Mouse (Mus musculus) midbrain, embryonic 16.5 days (tissue): ENCODE measurements at regions not wholly inside any gene's neighbourhood (a gene's known extent, or its start where the extent isn't known, plus 50 kb on each side); places are given as distances from the start of the nearest gene placed in this dataset.
"Not testable (repeated sequence)": the region's sequence is repeated elsewhere in the genome, so short reads cannot be mapped to it uniquely, and the experiment has no call there.

ENCODE experiments used
- ATAC-seq: fragments of 200-750 bp; cut with Nextera tagmentation; 2 replicates; pipeline ENCODE4 v1.8.0; 2017; ENCODE audit warnings: moderate TSS enrichment
- H3K27ac ChIP-seq: fragments of 300-500 bp; sonication (generic); 2 replicates; pipeline ENCODE4 v1.5.1; 2014; ENCODE audit warnings: mild to moderate bottlenecking, low read length, mixed read lengths
- H3K27me3 ChIP-seq: fragments of 300-500 bp; sonication (generic); 2 replicates; pipeline ENCODE4 v1.6.1; 2014; ENCODE audit warnings: low read depth, low read length, mixed read lengths; ENCODE audit not compliant: control insufficient read depth, insufficient read depth
- H3K36me3 ChIP-seq: fragments of 300-500 bp; sonication (generic); 2 replicates; pipeline ENCODE4 v1.6.1; 2014; ENCODE audit warnings: mild to moderate bottlenecking, low read length, moderate library complexity, mixed read lengths; ENCODE audit not compliant: control insufficient read depth, insufficient read depth
- H3K4me1 ChIP-seq: fragments of 300-500 bp; sonication (generic); 2 replicates; pipeline ENCODE4 v1.6.1; 2014; ENCODE audit warnings: mild to moderate bottlenecking, low read length, mixed read lengths; ENCODE audit not compliant: control insufficient read depth, insufficient read depth
- H3K4me2 ChIP-seq: fragments of 300-500 bp; sonication (generic); 2 replicates; pipeline ENCODE4 v1.6.1; 2014; ENCODE audit warnings: mild to moderate bottlenecking, low read length, mixed read lengths
- H3K4me3 ChIP-seq: fragments of 300-500 bp; sonication (generic); 2 replicates; pipeline ENCODE4 v1.5.1; 2014; ENCODE audit warnings: low read depth, mild to moderate bottlenecking, low read length, moderate library complexity, mixed read lengths
- H3K9ac ChIP-seq: fragments of 300-500 bp; sonication (generic); 2 replicates; pipeline ENCODE4 v1.6.1; 2014; ENCODE audit warnings: low read depth, low read length, mixed read lengths
- H3K9me3 ChIP-seq: fragments of 300-500 bp; sonication (generic); replicated peaks from 2 replicates; pipeline ENCODE4 v1.6.1; 2014; ENCODE audit warnings: mild to moderate bottlenecking, low read length, mixed read lengths; ENCODE audit not compliant: control insufficient read depth, poor library complexity, severe bottlenecking
- WGBS: fragments of 180-500 bp; shearing (Covaris S2); extraction: QIAGEN DNeasy Blood & Tissue Kit; methylation state at CpG from one replicate; pipeline ENCODE4 v1.1.7; 2014; 5-methylcytosine and 5-hydroxymethylcytosine counted together

- Histone ChIP-seq H3K4me1 (0 out of 2 replicates have a peak, but pooled peaks cover 2% of the 10 kb centered on the region), H3K9me3 (0 out of 2 replicates have a peak, but pooled peaks cover 3% of the 10 kb centered on the region), H3K9ac (no peak overlapping the region), H3K27ac (no peak overlapping the region), H3K4me2 (no peak overlapping the region), H3K4me3 (no peak overlapping the region), H3K36me3 (no peaks in the 10 kb centered on the region), H3K27me3 (no peaks in the 10 kb centered on the region)
- ATAC-seq = no peak
- WGBS = 63% methylated on average over 2 of the region's 2 CpGs
Measured at GRCm38 (mm10) chr13:26158703-26159102, 611.3 kb downstream of the Hdgfl1 start.

GRCm38 (mm10) chr13:26154701-26155471 is 615.1 kb downstream of the Hdgfl1 start:
- ATAC-seq = peak; percentile 98
- Histone ChIP-seq H3K4me3 (no peak overlapping the region), H3K36me3 (no peaks in the 10 kb centered on the region), H3K27me3 (no peaks in the 10 kb centered on the region), H3K4me1 (0 out of 2 replicates have a peak, but pooled peaks cover 2% of the 10 kb centered on the region), H3K9me3 (no peaks in the 10 kb centered on the region), H3K4me2 (no peak overlapping the region), H3K9ac (no peak overlapping the region), H3K27ac (peak overlapping the region; percentile 53)
- 8% methylated on average over 12 of the region's 12 CpGs for WGBS

GRCm38 (mm10) chr13:26154251-26154650 is 615.7 kb downstream of the Hdgfl1 start:
- H3K4me1 ChIP-seq = 0 out of 2 replicates have a peak, but pooled peaks cover 2% of the 10 kb centered on the region
- H3K27ac ChIP-seq = no peak overlapping the region

GRCm38 (mm10) chr13:26153093-26153492 is 616.9 kb downstream of the Hdgfl1 start:
- no peaks in the 10 kb centered on the region for H3K36me3 ChIP-seq
- H3K4me1 ChIP-seq = 0 out of 2 replicates have a peak, but pooled peaks cover 2% of the 10 kb centered on the region
- no peaks in the 10 kb centered on the region for H3K9me3 ChIP-seq
- H3K27me3 ChIP-seq = no peaks in the 10 kb centered on the region
- H3K4me2 ChIP-seq = no peak overlapping the region
- H3K27ac ChIP-seq = no peak overlapping the region
- 79% methylated on average over 2 of the region's 2 CpGs for WGBS
- no peak overlapping the region for H3K4me3 ChIP-seq
- no peak overlapping the region for H3K9ac ChIP-seq
- no peak for ATAC-seq

More at GRCm38 (mm10) chr13:26154251-26154650, 615.7 kb downstream of the Hdgfl1 start:
- Histone ChIP-seq H3K9ac (no peak overlapping the region), H3K9me3 (no peaks in the 10 kb centered on the region), H3K4me2 (no peak overlapping the region), H3K36me3 (no peaks in the 10 kb centered on the region), H3K27me3 (no peaks in the 10 kb centered on the region), H3K4me3 (no peak overlapping the region)
- ATAC-seq = no peak; the same call in 1 of the 2 replicates
- WGBS = 8% methylated on average over 1 of the region's 1 CpGs

- Histone ChIP-seq H3K9me3 (no peaks in the 10 kb centered on the region), H3K27me3 (no peaks in the 10 kb centered on the region), H3K4me3 (no peak overlapping the region), H3K4me2 (no peak overlapping the region), H3K9ac (no peak overlapping the region), H3K4me1 (0 out of 2 replicates have a peak, but pooled peaks cover 2% of the 10 kb centered on the region), H3K36me3 (no peaks in the 10 kb centered on the region), H3K27ac (no peak overlapping the region)
- no peak for ATAC-seq
- WGBS = 58% methylated on average over 1 of the region's 1 CpGs
Measured at GRCm38 (mm10) chr13:26150426-26150825, 619.5 kb downstream of the Hdgfl1 start.

- Histone ChIP-seq H3K4me2 (no peak overlapping the region), H3K27ac (no peak overlapping the region), H3K9ac (no peak overlapping the region), H3K27me3 (no peaks in the 10 kb centered on the region), H3K9me3 (no peaks in the 10 kb centered on the region), H3K4me1 (no peaks in the 10 kb centered on the region), H3K4me3 (no peak overlapping the region), H3K36me3 (no peaks in the 10 kb centered on the region)
- no peak for ATAC-seq
- 73% methylated on average over 2 of the region's 2 CpGs for WGBS
Measured at GRCm38 (mm10) chr13:26142811-26143210, 627.2 kb downstream of the Hdgfl1 start.

GRCm38 (mm10) chr13:26119363-26119762 is 650.6 kb downstream of the Hdgfl1 start:
- H3K27ac ChIP-seq = peak overlapping the region; percentile 46; the same call in 1 of the 2 replicates

GRCm38 (mm10) chr13:26114136-26114535 is 655.8 kb downstream of the Hdgfl1 start:
- Histone ChIP-seq H3K9ac (no peak overlapping the region), H3K27me3 (no peaks in the 10 kb centered on the region), H3K27ac (no peak overlapping the region), H3K4me1 (no peaks in the 10 kb centered on the region), H3K4me3 (no peak overlapping the region), H3K9me3 (no peaks in the 10 kb centered on the region), H3K4me2 (no peak overlapping the region), H3K36me3 (no peaks in the 10 kb centered on the region)
- WGBS = 73% methylated on average over 7 of the region's 7 CpGs
- ATAC-seq = no peak

More at GRCm38 (mm10) chr13:26119363-26119762, 650.6 kb downstream of the Hdgfl1 start:
- Histone ChIP-seq H3K27me3 (no peaks in the 10 kb centered on the region), H3K9me3 (no peaks in the 10 kb centered on the region), H3K4me1 (peaks cover 4% of the 10 kb centered on the region), H3K4me2 (no peak overlapping the region), H3K4me3 (no peak overlapping the region), H3K36me3 (no peaks in the 10 kb centered on the region), H3K9ac (no peak overlapping the region)
- 4% methylated on average over 1 of the region's 1 CpGs for WGBS
- peak; percentile 84 for ATAC-seq

GRCm38 (mm10) chr13:26113723-26114122 is 656.2 kb downstream of the Hdgfl1 start:
- not testable (repeated sequence) for H3K9me3 ChIP-seq, ATAC-seq
- 16% methylated on average over 1 of the region's 1 CpGs for WGBS

More at GRCm38 (mm10) chr13:26113723-26114122, 656.2 kb downstream of the Hdgfl1 start:
- not testable (repeated sequence) for H3K27ac ChIP-seq, H3K27me3 ChIP-seq, H3K4me1 ChIP-seq, H3K4me3 ChIP-seq, H3K9ac ChIP-seq, H3K4me2 ChIP-seq, H3K36me3 ChIP-seq
